In the genomic region with DNA sequence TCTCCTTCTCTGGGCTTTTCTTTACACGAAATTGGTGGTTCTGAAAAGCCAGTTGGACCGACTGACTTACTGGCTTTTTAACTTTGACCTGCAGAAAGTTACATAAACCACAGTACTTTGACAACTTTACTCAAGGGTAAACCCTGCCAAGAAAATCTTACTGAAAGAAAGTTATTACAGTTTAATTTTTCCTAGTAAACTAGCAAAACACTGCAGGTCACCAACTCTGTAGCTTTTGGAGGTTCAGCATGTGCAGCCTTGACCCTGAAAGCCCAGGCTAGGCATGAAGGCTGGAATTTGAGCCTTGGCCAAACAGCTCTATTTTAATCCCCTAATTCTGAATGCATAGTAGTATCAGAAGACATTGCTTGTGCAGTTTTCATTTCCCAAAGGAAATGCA, we compare ENCODE assay signal across 29 mouse cellular contexts.
DNase-seq lines count a peak whose midpoint lies in the region; ATAC-seq lines count a peak whose summit lies in the region.
"Had no signal": no experiment of that assay in that cellular context is flagged by ENCODE, and none has a peak within 500 bp of the region (broad histone marks: within the 10 kb centered on the region; RNA-seq: fewer than 3 reads in every experiment).

No protein-coding gene starts in this region.

- no peak overlapping the region for H3K9ac ChIP-seq in hindbrain, embryonic 11.5 days (ENCODE audit: low read depth, low read length)
- H3K9ac ChIP-seq: embryonic facial prominence, embryonic 12.5 days; forebrain, embryonic 15.5 days; heart, embryonic 13.5 days; hindbrain, embryonic 15.5 days; lung, embryonic 15.5 days; midbrain, embryonic 15.5 days had no signal

- no peak overlapping the region for H3K4me3 ChIP-seq in hindbrain, embryonic 11.5 days (ENCODE audit: low read depth, low read length)
- H3K4me3 ChIP-seq: embryonic facial prominence, embryonic 12.5 days; forebrain, embryonic 10.5 days; forebrain, embryonic 15.5 days; heart, embryonic 13.5 days; hindbrain, embryonic 15.5 days; lung, embryonic 15.5 days; midbrain, embryonic 10.5 days; midbrain, embryonic 15.5 days had no signal

- no peaks in the 10 kb centered on the region for H3K36me3 ChIP-seq in hindbrain, embryonic 11.5 days (ENCODE audit: control insufficient read depth, insufficient read depth, low read length)
- H3K36me3 ChIP-seq: embryonic facial prominence, embryonic 12.5 days; forebrain, embryonic 10.5 days; forebrain, embryonic 15.5 days; heart, embryonic 13.5 days; hindbrain, embryonic 15.5 days; lung, embryonic 15.5 days; midbrain, embryonic 10.5 days; midbrain, embryonic 15.5 days had no signal

- no peaks in the 10 kb centered on the region for H3K9me3 ChIP-seq in hindbrain, embryonic 11.5 days (ENCODE audit: control insufficient read depth, low read length)
- H3K9me3 ChIP-seq: embryonic facial prominence, embryonic 12.5 days; forebrain, embryonic 10.5 days; forebrain, embryonic 15.5 days; heart, embryonic 13.5 days; hindbrain, embryonic 15.5 days; lung, embryonic 15.5 days; midbrain, embryonic 10.5 days; midbrain, embryonic 15.5 days had no signal

- intact Hi-C loops in heart, postnatal 36 days (cut with DNase I): no loop called here

- peak; percentile 9 for DNase-seq in heart, adult 8-10 months (ENCODE audit: low spot score)
- no peak for DNase-seq in heart, postnatal 36 days
- DNase-seq in adipocyte (ENCODE audit: low spot score): peak; percentile 4
- peak; percentile 45 to 63 for DNase-seq in kidney, adult 8-10 months
- peak; percentile 68 for DNase-seq in kidney, postnatal 14 days
- no peak for DNase-seq in thymus, postnatal 25 days
- DNase-seq in hindbrain, embryonic 11.5 days (ENCODE audit: low spot score): no peak
- DNase-seq: adrenal gland, postnatal 10 days; cerebellum, adult 11-12 months; cerebellum, adult 9-11 months; embryo, embryonic 11 days; gastrocnemius, postnatal 25 days; heart, adult 11 months; layer of hippocampus, postnatal 36 days; right cerebral cortex, postnatal 25 days; thymus, adult 18-20 months; thymus, postnatal 36 days had no signal

- no peaks in the 10 kb centered on the region for H3K27me3 ChIP-seq in hindbrain, embryonic 11.5 days (ENCODE audit: control insufficient read depth, insufficient read depth, low read length)
- H3K27me3 ChIP-seq: embryonic facial prominence, embryonic 12.5 days; forebrain, embryonic 15.5 days; heart, embryonic 13.5 days; hindbrain, embryonic 15.5 days; lung, embryonic 15.5 days; midbrain, embryonic 15.5 days had no signal

- no peaks in the 10 kb centered on the region for H3K4me1 ChIP-seq in hindbrain, embryonic 11.5 days (replicated peaks; ENCODE audit: control insufficient read depth, insufficient read depth, low read length)
- H3K4me1 ChIP-seq: embryonic facial prominence, embryonic 12.5 days; forebrain, embryonic 15.5 days; heart, embryonic 13.5 days; hindbrain, embryonic 15.5 days; lung, embryonic 15.5 days; midbrain, embryonic 15.5 days had no signal

- WGBS in hindbrain, embryonic 11.5 days: 90% methylated on average over 2 of the region's 2 CpGs

- no peak overlapping the region for H3K4me2 ChIP-seq in hindbrain, embryonic 11.5 days (replicated peaks; ENCODE audit: low read depth, low read length)
- H3K4me2 ChIP-seq: embryonic facial prominence, embryonic 12.5 days; forebrain, embryonic 15.5 days; heart, embryonic 13.5 days; hindbrain, embryonic 15.5 days; liver, embryonic 11.5 days; lung, embryonic 15.5 days; midbrain, embryonic 15.5 days had no signal

- ATAC-seq in hindbrain, embryonic 11.5 days (ENCODE audit: low FRiP score): no peak
- ATAC-seq: CD4-positive, CD25-positive, alpha-beta regulatory T cell, adult 4 months; forebrain, embryonic 15.5 days; inflammation-experienced regulatory T-cells, adult 6 months; midbrain, embryonic 15.5 days had no signal

- no peak overlapping the region for H3K27ac ChIP-seq in hindbrain, embryonic 11.5 days (ENCODE audit: low read depth, low read length)
- H3K27ac ChIP-seq: embryonic facial prominence, embryonic 12.5 days; forebrain, embryonic 10.5 days; forebrain, embryonic 15.5 days; heart, embryonic 13.5 days; hindbrain, embryonic 15.5 days; lung, embryonic 15.5 days; midbrain, embryonic 10.5 days; midbrain, embryonic 15.5 days; stomach, postnatal 0 days had no signal

Comparison
In these comparisons a context has a peak if more than half of its experiments do, and no peak if none do; other contexts are left out.
1. DNase-seq: peak in heart, adult 8-10 months (single experiment), adipocyte (single experiment), kidney, adult 8-10 months (2 of 2) and kidney, postnatal 14 days (single experiment); none in heart, postnatal 36 days (0 of 2), thymus, postnatal 25 days (single experiment) and hindbrain, embryonic 11.5 days (single experiment).